Mouse (Mus musculus): ENCODE results near the gene Ift122.

GRCm38 (mm10) chr6:115897117-115897516, 43.8 kb downstream of the Ift122 start:
- TF ChIP-seq POLR2A (IDR thresholded peaks at IDR 0.05; ENCODE audit: low read depth, low read length) (no peak), CTCF (conservative IDR thresholded peaks at IDR 0.05 in 1 of 2, IDR thresholded peaks at IDR 0.05 in 1 of 2; ENCODE audit: low read depth in 2 of 2, low read length in 2 of 2) (no peak), RAD21 (IDR thresholded peaks at IDR 0.05; ENCODE audit: low read depth, low read length) (no peak), POLR2AphosphoS2 (IDR thresholded peaks at IDR 0.05; ENCODE audit: low read depth, low read length) (no peak), RCOR1 (conservative IDR thresholded peaks at IDR 0.05; ENCODE audit: low read depth, low read length) (no peak), HCFC1 (IDR thresholded peaks at IDR 0.05; ENCODE audit: low read depth, low read length) (no peak), MAX (IDR thresholded peaks at IDR 0.05; ENCODE audit: low read length) (no peak), USF1 (IDR thresholded peaks at IDR 0.05; ENCODE audit: low read depth, low read length) (no peak), ELF1 (IDR thresholded peaks at IDR 0.05; ENCODE audit: low read depth, low read length) (no peak), ZKSCAN1 (IDR thresholded peaks at IDR 0.05; ENCODE audit: borderline replicate concordance, low read depth, low read length) (no peak), JUND (conservative IDR thresholded peaks at IDR 0.05; ENCODE audit: low read depth, low read length) (no peak)
